Mouse (Mus musculus): ENCODE data around the gene Nlrp1b. TPM values are rescaled to one million over a fixed set of nuclear protein-coding genes. Genes with fewer than 3 reads are reported as not detected.

The Nlrp1b gene
- polyA plus RNA-seq, 1 experiment from 2014 or later, result 0.09 TPM

DNA sequence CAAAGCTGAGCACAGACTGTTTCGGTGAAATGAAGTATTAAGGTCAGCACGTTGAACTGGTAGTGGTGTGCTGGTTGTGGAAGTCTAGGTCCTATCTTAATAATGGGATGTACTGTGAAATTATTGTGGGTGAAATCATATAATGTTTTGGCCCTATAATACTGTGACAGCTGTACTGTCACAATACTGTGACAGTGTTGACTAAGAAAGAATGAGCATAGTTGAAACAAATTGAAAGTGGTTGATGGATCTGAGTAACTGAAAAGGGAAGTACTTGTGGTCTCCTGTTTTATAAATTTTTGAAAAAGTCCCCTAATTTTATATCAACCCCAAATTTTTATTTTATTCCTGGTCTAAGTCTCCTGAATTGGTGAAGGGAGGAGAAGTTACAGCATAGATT is 123.4 kb downstream of the Nlrp1b start:
- H3K27me3 ChIP-seq, result no peaks in the 10 kb centered on the region
- H3K4me1 ChIP-seq, result no peaks in the 10 kb centered on the region
- H3K9ac ChIP-seq, result no peak overlapping the region
- ATAC-seq (ENCODE audit: insufficient number of reproducible peaks, insufficient read depth, low FRiP score, low TSS enrichment), result no peak
- no peak overlapping the region for H3K4me3 ChIP-seq
- 69% methylated on average over 2 of the region's 2 CpGs for WGBS
- H3K36me3 ChIP-seq, result no peaks in the 10 kb centered on the region
- H3K27ac ChIP-seq, result no peak overlapping the region
- H3K4me2 ChIP-seq (replicated peaks), result no peak overlapping the region
- H3K9me3 ChIP-seq, result no peaks in the 10 kb centered on the region

DNA sequence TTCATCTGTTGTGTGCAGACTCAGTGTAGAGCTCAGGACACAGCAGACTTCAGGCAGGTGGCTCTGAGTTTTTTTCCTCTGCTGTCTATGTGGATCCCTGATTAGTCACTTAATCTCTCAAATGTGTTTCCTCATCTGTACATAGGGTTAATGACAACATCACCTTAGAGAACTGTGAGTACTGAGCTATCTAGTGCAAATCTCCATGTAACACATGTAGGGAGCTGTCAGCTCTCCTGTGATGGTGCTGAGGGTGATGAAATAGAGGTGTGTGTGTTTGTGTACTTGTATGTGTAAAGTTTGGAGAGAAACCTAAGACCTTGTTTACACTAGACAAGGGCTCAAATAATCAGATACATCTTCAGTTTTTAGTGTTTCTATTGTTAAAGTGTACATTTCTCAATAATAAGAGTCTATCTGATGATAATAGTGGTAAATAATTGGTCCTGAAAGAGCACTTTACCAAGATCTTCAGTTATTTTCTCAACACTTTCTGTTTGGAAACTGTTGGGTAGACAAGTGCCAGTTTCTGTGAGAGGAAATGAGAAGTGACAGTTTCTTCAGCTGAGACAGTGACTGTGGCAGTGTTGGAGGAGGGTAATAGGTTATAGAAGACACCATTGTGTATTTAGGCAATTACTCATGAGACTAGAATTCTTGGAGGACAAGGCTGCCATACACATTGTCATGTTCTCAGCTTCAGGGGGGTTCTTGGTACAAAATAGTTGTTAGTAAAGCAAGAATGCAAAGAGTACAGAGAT is 124.1 kb downstream of the Nlrp1b start:
- H3K9me3 ChIP-seq, result no peaks in the 10 kb centered on the region
- no peak overlapping the region for H3K4me3 ChIP-seq
- no peak overlapping the region for H3K27ac ChIP-seq
- no peak overlapping the region for H3K4me2 ChIP-seq (replicated peaks)
- no peaks in the 10 kb centered on the region for H3K36me3 ChIP-seq
- H3K4me1 ChIP-seq, result no peaks in the 10 kb centered on the region
- no peak overlapping the region for H3K9ac ChIP-seq
- no peak for ATAC-seq (ENCODE audit: insufficient number of reproducible peaks, insufficient read depth, low FRiP score, low TSS enrichment)
- no peaks in the 10 kb centered on the region for H3K27me3 ChIP-seq

DNA sequence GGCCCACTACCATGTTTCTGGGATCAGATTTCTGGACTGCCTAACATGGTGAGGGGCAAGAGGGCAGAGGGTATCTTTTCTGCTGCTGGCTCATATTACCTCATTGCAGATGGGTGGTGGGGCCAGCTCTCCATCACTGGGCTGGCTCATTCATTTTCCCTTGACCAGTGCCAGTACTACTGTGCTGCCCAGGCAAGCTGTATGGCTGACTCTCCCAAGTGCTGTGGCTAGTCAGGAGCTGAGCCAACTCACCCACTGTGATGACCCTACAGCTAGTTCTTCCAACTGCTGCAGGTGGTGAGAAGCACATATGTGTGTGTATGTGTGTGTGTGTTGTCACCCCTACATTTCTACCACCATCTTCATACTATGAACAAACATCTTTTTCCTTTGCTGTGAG is 126.6 kb downstream of the Nlrp1b start:
- Histone ChIP-seq H3K4me3 (no peak overlapping the region), H3K4me2 (replicated peaks) (no peak overlapping the region), H3K4me1 (no peaks in the 10 kb centered on the region), H3K9ac (no peak overlapping the region), H3K36me3 (no peaks in the 10 kb centered on the region), H3K9me3 (no peaks in the 10 kb centered on the region), H3K27ac (no peak overlapping the region), H3K27me3 (no peaks in the 10 kb centered on the region)
- no peak for ATAC-seq (ENCODE audit: insufficient number of reproducible peaks, insufficient read depth, low FRiP score, low TSS enrichment)

Other genes starting within 250 kb of the Nlrp1b start
- 254 and 255 TPM in 2 replicates for gene C1qbp, start 247.7 kb downstream of the Nlrp1b start, polyA plus RNA-seq (2016; fragmentation: Nextera tagmentation; extraction: Ambion mirVana)
- 27.2 TPM in 2 replicates for gene Dhx33, start 226.3 kb downstream of the Nlrp1b start, polyA plus RNA-seq (2016; fragmentation: Nextera tagmentation; extraction: Ambion mirVana)
- gene Mis12, start 211.1 kb downstream of the Nlrp1b start, polyA plus RNA-seq (2016; fragmentation: Nextera tagmentation; extraction: Ambion mirVana), result 57.5 and 58.0 TPM in 2 replicates
- gene Derl2, start 210.9 kb downstream of the Nlrp1b start, polyA plus RNA-seq (2016; fragmentation: Nextera tagmentation; extraction: Ambion mirVana), result 42.1 and 44.0 TPM in 2 replicates
- gene 6330403K07Rik, start 197.2 kb downstream of the Nlrp1b start, polyA plus RNA-seq (2016; fragmentation: Nextera tagmentation; extraction: Ambion mirVana), result 270 and 273 TPM in 2 replicates
- gene Nlrp1a, start 86.0 kb downstream of the Nlrp1b start, polyA plus RNA-seq (2016; fragmentation: Nextera tagmentation; extraction: Ambion mirVana), result 0.04 TPM in 1 of 2 replicates, not detected in the other